Mouse (Mus musculus) heart, adult 18-20 months (tissue): ENCODE data around the gene Tssk3. TPM values are rescaled to one million over a fixed set of nuclear protein-coding genes. Genes with fewer than 3 reads are reported as not detected.
"Not testable (repeated sequence)": the region's sequence is repeated elsewhere in the genome, so short reads cannot be mapped to it uniquely, and the experiment has no call there.

Source experiments
- DNase-seq, 2 experiments: peaks; one replicate each; pipeline ENCODE4 v3.0.0; 2021 to 2022; ENCODE audit warnings: mixed read lengths in 1 of 2
- total RNA-seq, 2 experiments: library from RNA; stranded (reverse); gene quantifications; 2 replicates each; pipeline ENCODE4 v1.2.3; 2021

Tssk3 gene
- total RNA-seq, 2 experiments from 2014 or later = not detected

DNA sequence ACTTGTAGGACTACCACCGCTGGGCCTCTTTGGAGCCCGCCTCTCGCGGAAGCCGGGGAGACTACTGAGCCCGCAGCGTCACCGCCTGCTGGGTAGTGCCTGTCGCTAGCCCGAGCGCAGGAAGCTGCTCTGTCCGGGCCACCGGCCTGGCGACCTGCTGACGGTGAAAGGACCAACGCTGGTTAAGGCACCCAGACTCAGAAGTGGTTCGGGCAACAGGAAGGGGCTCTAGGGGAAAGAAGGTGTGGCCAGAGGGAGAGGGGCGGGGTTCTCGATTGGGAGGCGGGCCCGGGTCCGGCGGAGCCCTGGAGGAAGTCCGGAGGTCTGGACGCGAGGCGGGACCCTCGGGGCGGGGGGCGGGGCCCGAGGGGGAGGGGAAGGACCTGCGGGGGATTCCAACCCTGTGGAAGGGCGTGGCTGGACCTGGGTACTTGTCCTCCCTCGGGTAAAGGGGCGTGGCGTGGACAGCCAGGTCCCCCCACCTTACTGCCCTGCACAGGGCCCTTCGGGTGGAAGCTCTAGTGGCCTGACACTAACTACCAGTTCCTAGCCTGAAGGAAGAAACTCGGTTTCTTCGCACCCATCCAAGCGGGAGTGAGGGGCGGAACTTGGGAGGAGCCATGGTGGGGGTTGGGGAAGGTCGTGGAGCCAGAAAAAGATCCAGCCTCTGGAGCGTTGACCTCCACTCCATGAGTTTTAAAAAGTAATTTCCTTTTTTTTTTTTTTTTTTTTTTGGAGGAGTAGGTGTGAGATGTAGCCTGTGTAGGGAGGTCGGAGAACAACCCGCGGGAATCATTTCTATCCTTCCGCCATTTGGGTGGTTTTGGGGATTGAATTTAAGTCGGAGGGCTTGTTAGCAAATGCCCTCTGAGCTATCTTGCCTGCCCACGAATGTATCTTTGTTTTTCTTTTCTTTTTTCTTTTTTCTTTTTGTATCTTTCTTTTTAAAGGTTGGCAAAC lies 10.1 kb upstream of the Tssk3 start:
- peak; percentile 91 to 94 for DNase-seq

DNA sequence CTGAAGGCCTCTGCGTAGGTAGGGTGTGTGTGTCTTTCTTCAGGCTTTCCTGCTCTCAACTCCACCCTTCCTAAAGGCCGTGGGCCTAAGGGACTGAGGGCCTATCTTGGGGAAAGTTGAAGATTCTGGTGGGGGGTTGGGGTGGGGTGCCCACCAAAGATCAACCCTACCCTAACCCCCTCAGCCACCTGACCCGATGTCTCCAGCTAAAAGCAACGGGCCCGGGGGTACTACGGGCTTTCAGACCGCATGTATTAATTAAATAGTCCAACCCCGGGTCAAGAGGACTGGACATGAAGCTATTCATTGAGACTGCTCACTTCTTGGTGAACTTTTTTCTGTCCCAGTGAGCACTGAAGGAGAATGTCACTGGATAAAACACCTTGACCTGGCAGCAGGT lies 9.2 kb upstream of the Tssk3 start:
- no peak for DNase-seq

DNA sequence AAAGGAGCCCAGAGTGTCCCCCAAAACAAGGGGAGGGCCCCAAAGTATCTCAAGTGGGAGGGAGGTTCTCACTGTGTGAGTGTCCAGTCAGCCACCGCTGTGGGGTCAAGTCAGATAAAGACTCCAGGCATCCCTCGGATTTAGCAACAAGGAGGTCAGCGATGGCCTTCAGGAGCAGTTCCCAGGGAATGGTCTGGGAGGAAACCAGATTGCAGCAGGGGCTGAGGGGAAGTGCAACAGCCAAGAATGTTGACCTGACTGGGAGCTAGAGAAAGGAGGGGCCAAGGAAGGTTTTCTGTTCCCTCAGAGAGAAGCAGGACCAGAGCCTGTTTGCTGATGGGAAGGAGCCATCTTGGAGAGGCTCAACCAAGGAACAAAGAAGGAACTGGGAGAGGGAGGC lies 8.1 kb upstream of the Tssk3 start:
- DNase-seq = no peak

DNA sequence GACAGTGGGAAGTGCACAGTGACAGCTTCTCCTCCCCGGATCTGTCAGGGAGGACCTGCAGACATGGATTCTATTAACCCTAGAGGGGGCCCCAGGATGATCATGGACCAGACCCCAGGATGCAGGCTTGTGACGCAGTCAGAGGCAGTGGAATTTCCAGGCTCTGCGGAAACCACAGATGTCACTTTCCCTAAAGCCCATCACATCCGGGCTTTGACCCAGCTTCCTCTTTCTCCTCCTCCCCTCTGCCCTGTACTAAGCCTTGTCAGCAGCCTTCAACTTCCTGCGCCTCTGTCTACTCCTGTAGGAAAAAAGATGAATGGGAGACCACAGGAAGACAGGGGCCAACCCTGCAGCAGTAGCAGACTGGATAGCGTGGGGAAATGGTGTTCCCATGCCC lies 5.8 kb upstream of the Tssk3 start:
- DNase-seq = peak; percentile 51 to 75

DNA sequence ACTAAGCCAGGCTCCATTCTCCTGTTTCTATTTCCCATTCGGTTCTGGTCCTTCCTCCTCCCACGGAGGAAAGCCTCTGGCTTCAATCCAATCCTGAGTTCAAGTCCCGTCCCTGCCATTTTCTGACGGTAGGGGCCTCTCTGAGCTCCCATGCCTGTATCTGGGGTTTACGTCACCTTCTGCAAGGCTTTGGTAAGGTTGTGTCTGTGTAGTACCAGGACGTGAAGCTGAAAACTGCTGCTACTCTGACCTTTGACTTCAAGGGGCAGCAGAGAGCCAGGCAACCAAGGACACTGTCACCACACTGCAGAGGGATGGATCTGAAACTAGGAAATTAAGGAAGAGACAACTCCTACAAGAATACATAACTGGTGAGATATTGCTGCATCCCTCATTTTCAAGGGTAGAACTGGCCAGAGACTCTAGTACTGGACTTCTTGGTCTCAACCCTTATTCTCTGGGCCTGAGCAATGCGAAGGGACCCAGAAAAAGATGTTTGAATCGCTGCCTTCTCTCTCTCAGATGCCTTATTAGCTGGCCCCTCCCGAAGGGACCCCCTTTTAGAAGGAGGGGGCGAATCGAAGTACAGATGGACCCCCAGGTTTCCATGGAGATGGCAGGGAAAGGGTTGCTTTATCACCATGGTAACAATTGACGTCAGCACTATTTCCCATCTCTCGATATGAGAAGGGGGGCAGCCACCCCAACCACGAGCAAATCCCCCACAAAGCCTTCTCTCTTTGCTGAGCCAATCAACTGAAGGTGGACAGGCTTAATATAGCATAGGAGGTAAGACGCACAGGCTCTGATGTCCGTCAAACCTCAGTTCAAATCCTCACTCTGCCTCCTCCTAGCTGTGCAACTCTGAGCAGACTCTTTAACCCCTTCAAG lies 5.1 kb upstream of the Tssk3 start:
- DNase-seq = peak; percentile 36 to 53

- no peak for DNase-seq
Measured at GRCm38 (mm10) chr4:129494681-129495080, 3.9 kb upstream of the Tssk3 start.

DNA sequence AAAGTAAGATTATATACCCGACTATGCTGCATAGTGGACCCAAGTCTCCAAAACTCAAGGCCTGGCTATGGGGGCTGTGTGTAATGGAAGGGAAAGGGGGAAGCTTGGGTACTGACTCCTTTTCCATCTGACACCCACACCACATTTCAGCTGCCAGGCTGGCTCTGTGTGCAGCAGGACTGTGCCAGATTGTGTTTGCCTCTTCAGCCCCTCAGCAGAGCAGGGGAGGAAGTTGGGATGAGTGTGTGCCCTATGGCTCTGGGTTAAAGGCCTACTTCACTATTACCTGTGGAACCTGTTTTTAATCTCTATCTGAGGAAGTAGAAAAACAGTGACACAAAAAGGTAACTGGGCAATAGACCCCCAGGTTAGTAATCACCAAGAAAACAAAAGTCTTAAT lies 9.7 kb downstream of the Tssk3 start:
- no peak for DNase-seq

DNA sequence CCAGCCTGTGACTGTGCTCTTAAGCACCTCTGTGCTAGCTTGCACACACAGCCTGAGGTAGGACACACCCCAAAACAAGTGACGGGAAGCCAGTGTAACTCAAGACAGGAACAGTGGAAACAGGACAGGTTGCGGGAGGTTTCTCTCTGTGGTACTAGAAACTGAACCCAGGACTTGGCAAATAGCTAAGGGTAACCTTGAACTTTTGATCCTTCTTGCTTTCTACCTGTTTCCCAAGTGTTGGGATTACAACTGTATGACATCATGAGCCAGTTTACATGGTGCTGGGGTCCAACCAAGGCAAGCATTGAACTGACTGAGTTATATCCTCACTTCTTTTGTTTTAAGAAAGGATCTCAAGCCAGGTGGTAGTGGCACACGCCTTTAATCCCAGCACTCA lies 11.0 kb downstream of the Tssk3 start:
- DNase-seq = no peak

- DNase-seq = no peak
Measured at GRCm38 (mm10) chr4:129476047-129476446, 14.8 kb downstream of the Tssk3 start.

GRCm38 (mm10) chr4:129464286-129464815 lies 26.5 kb downstream of the Tssk3 start:
- DNase-seq = no peak

GRCm38 (mm10) chr4:129463097-129464059 lies 27.4 kb downstream of the Tssk3 start:
- no peak for DNase-seq

- DNase-seq = peak in 1 of 2 experiments; percentile 16
Measured at GRCm38 (mm10) chr4:129462118-129462517, 28.7 kb downstream of the Tssk3 start.

DNA sequence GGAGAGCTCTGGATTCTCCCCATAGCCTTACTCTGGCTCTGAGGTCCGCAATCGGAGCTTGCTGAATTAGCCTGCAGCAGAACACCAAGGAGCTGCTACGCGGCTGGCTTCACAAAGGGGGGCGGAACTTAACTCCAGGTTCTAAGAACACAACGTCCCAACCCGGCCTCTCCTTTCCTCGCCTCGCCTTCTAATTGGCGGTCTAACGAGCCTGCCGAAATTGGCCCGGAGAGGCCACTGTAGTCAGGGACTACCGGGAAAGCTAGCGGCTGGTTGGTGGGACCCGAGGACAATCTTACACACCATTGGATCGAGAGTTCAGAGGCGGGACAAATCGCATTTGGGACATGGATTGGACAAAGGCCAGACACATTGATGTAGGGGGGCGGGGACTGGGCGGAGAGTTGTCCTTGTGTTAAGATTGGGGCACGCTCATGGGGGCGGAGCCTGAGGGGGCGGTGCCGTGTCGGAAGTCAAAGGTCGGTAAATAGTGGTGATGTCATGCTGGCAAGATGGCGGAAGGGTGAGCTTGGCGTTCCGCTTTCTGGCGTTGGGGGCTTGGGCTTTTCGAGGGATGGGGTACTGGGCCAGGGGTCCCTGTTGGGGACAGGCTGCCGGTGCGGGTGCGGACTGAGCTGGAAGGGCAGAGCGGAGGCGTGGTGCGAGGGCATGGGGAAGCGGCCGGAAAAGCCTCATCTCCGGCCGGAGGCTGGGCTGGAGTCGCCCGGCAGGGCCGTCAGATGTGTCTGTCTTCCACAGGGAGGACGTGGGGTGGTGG lies 29.4 kb downstream of the Tssk3 start, which contains the start of gene Bsdc1:
Bsdc1 (plus strand) TSS at position 399 of the 778 bp plus-strand sequence.
- peak; percentile 100 for DNase-seq

DNA sequence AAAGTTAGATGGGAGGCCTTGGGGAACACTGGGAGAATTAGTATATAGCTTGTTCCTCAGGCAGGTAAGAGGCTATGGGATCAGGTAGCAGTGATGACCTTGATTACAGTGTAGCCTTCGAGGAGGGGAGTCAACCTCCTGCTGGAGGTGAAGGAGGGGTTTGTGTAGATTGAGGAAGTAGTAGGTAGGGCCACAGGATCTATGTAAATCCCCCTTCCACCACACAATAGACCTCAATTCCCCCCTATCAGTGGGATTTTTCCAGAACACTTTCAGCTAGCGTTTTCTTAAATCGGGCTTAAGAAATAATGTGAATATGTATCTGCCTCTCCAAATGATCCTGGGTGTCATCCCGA lies 30.0 kb downstream of the Tssk3 start:
- DNase-seq = no peak

DNA sequence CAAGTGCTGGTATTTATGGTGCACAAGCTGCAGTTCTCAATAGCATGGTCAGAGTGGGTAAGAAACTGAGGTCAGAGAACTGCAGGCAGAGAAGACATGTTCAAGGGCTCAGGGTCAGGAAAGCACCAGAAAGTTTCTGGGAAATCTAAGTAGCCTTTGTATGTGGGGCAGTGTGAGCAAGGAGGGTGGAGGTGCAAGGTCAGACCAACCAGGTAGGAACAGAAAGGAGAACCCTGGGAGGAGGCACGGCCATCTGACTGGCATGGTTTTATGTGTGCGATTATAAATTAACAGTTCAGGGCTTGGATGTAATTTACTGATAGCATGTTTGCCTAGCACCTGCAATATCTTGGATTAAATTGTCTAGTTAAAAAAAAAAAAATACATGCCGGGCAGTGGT lies 31.1 kb downstream of the Tssk3 start:
- DNase-seq = no peak

GRCm38 (mm10) chr4:129457311-129457710 lies 33.5 kb downstream of the Tssk3 start:
- not testable (repeated sequence) for DNase-seq

DNA sequence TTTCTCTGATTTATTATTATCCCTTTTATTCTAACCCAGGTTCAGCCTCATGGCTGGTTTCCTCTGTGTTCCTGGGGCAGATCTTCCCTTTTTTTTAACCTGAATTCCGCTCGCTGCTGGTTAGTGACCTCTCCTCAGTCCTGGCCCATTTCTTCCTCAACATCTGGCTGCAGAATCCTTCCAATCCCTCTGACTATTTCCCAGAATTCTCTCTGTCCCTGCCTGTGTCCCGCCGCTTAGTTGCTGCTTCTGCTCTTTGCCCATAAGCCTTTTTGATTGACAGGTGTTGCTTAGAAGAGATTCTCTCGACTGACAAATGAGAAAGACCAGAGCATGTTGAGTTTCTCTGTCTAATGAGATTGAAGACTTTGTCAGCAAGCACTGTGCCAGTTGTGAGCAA lies 34.7 kb downstream of the Tssk3 start:
- no peak for DNase-seq

GRCm38 (mm10) chr4:129455265-129455664 lies 35.6 kb downstream of the Tssk3 start:
- DNase-seq = peak; percentile 77 to 87

DNA sequence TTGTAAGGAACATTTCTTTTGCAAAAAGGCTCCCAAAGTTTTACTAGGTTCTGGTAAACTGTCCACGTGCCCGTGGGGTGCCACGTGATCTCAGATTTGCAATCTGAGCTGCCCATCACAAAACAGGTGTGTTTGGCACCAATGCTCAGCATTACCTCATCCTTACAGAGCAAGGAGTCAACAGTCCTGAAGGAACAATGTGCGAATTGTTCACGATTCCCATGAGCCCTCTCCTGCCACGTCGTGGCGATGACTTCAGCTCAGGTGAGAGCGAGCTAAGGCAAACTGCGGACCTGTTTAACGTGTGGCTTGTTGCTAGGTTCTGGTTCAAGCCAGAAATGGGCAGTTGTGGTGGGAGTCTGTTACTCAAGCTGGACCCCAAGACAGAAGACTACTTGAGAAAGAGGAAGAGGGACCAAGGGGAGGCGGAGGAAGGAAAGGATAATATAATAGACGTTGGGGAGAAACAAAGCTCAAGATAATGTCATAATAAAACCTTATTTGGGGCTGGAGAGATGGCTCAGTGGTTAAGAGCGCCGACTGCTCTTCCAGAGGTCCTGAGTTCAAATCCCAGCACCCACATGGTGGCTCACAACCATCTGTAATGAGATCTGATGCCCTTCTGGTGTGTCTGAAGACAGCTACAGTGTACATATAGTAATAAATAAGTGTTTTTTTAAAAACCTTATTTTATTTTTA lies 39.2 kb downstream of the Tssk3 start:
- no peak for DNase-seq

GRCm38 (mm10) chr4:129450851-129451250 lies 40.0 kb downstream of the Tssk3 start:
- no peak for DNase-seq
